In genomic region chr6:137443089-137443488, GRCm38 (mm10) we compare ENCODE assay signal across 24 mouse cellular contexts.
"Had no signal": no experiment of that assay in that cellular context is flagged by ENCODE, and none has a peak within 500 bp of the region (broad histone marks: within the 10 kb centered on the region; RNA-seq: fewer than 3 reads in every experiment).

No protein-coding gene starts in this region.

- H3K36me3 ChIP-seq: heart, embryonic 13.5 days; heart, embryonic 15.5 days; kidney, embryonic 15.5 days; limb, embryonic 13.5 days; limb, embryonic 15.5 days had no signal

- H3K27ac ChIP-seq: heart, adult 2 months; heart, embryonic 13.5 days; heart, embryonic 15.5 days; hindbrain, embryonic 13.5 days; hindbrain, embryonic 15.5 days; hindbrain, postnatal 0 days; kidney, embryonic 15.5 days; kidney, postnatal 0 days; layer of hippocampus, adult 2 months; limb, embryonic 13.5 days; limb, embryonic 15.5 days had no signal

- DNase-seq: gastrocnemius, postnatal 14 days; gastrocnemius, postnatal 36 days; heart, adult 11 months; heart, adult 2 months; heart, postnatal 14 days; heart, postnatal 36 days; kidney, adult 11 months; kidney, adult 2 months; kidney, adult 9 months; kidney, postnatal 14 days; kidney, postnatal 36 days; left cerebral cortex, postnatal 4 days had no signal

- H3K4me2 ChIP-seq: heart, embryonic 11.5 days; heart, embryonic 13.5 days; heart, embryonic 15.5 days; hindbrain, embryonic 13.5 days; hindbrain, embryonic 15.5 days; kidney, embryonic 15.5 days; limb, embryonic 13.5 days; limb, embryonic 15.5 days had no signal

- H3K9ac ChIP-seq: heart, embryonic 13.5 days; heart, embryonic 15.5 days; hindbrain, embryonic 13.5 days; hindbrain, embryonic 15.5 days; kidney, embryonic 15.5 days; limb, embryonic 13.5 days; limb, embryonic 15.5 days had no signal

- H3K9me3 ChIP-seq: heart, embryonic 13.5 days; heart, embryonic 15.5 days; hindbrain, embryonic 13.5 days; hindbrain, embryonic 15.5 days; kidney, embryonic 15.5 days; limb, embryonic 13.5 days; limb, embryonic 15.5 days had no signal

- ATAC-seq: hindbrain, postnatal 0 days; intestine, embryonic 16.5 days had no signal

- H3K4me1 ChIP-seq: heart, embryonic 15.5 days; limb, embryonic 15.5 days had no signal

- H3K27me3 ChIP-seq: heart, embryonic 13.5 days; heart, embryonic 15.5 days; hindbrain, embryonic 15.5 days; kidney, embryonic 15.5 days; limb, embryonic 13.5 days; limb, embryonic 15.5 days had no signal

- H3K4me3 ChIP-seq: heart, adult 2 months; heart, embryonic 13.5 days; heart, embryonic 15.5 days; hindbrain, embryonic 13.5 days; hindbrain, embryonic 15.5 days; kidney, embryonic 15.5 days; layer of hippocampus, adult 2 months; limb, embryonic 13.5 days; limb, embryonic 15.5 days had no signal
